ENCODE assay signal across 9 mouse cellular contexts in the genomic region with DNA sequence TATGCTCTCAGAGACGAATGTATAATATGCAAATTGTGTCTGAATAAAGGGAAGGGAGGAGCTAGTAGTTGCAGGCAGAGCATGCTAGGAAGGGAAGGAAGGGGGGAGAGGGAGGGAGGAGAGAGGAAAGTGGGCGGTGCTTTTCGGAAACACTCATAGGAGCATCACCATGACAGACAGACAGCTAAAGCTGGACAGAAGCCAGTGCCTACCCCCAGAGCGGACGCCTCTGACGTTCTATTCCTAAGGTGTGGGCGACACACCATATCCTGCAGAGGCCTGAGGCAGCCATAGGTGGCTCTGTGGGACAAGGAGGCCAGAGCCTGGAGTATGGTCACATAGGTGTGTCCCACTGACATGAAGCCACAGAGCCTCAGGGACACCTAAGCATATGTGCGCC. TPM values are rescaled to one million over a fixed set of nuclear protein-coding genes. Genes with fewer than 3 reads are reported as not detected.
DNase-seq lines count a peak whose midpoint lies in the region; ATAC-seq and TF ChIP-seq lines count a peak whose summit lies in the region.
"Had no signal": no experiment of that assay in that cellular context is flagged by ENCODE, and none has a peak within 500 bp of the region (broad histone marks: within the 10 kb centered on the region; RNA-seq: fewer than 3 reads in every experiment).

No protein-coding gene starts in this region.

- no peak overlapping the region for H3K4me2 ChIP-seq in hindbrain, embryonic 15.5 days
- no peak overlapping the region for H3K4me2 ChIP-seq in hindbrain, embryonic 11.5 days (replicated peaks; ENCODE audit: low read depth, low read length)

- H3K4me1 ChIP-seq in hindbrain, embryonic 15.5 days (replicated peaks): peaks cover 62% of the 10 kb centered on the region
- H3K4me1 ChIP-seq in hindbrain, embryonic 11.5 days (replicated peaks; ENCODE audit: control insufficient read depth, insufficient read depth, low read length): no peaks in the 10 kb centered on the region
- peaks cover 5% of the 10 kb centered on the region; the same call in 1 of the 2 replicates for H3K4me1 ChIP-seq in bone marrow, adult 2 months (ENCODE audit: control insufficient read depth, insufficient read depth, low read length)

- no peaks in the 10 kb centered on the region for H3K9me3 ChIP-seq in hindbrain, embryonic 15.5 days
- no peaks in the 10 kb centered on the region for H3K9me3 ChIP-seq in hindbrain, embryonic 11.5 days (ENCODE audit: control insufficient read depth, low read length)

- 76% methylated on average over 8 of the region's 8 CpGs for WGBS in hindbrain, embryonic 15.5 days
- 78% methylated on average over 8 of the region's 8 CpGs for WGBS in hindbrain, embryonic 11.5 days
- WGBS in bone marrow, adult 2 months: 12% methylated on average over 8 of the region's 8 CpGs

- H3K9ac ChIP-seq in hindbrain, embryonic 15.5 days: no peak overlapping the region
- H3K9ac ChIP-seq in hindbrain, embryonic 11.5 days (ENCODE audit: low read depth, low read length): no peak overlapping the region

- no peaks in the 10 kb centered on the region for H3K27me3 ChIP-seq in hindbrain, embryonic 15.5 days
- no peaks in the 10 kb centered on the region for H3K27me3 ChIP-seq in hindbrain, embryonic 11.5 days (ENCODE audit: control insufficient read depth, insufficient read depth, low read length)
- H3K27me3 ChIP-seq: Patski had no signal

- no peak for DNase-seq in hindbrain, embryonic 11.5 days (ENCODE audit: low spot score)
- DNase-seq in 416B (ENCODE audit: low read depth): peak; percentile 94
- DNase-seq in lung, postnatal 10 days: peak; percentile 75
- no peak for DNase-seq in thymus, adult 18-20 months
- DNase-seq in adrenal gland, adult 18-20 months (ENCODE audit: low spot score in 2 of 2): no peak
- DNase-seq: layer of hippocampus, adult 9-11 months had no signal

- no peak for TF ChIP-seq POLR2A in bone marrow, adult 2 months (IDR thresholded peaks at IDR 0.05; ENCODE audit: borderline replicate concordance, control insufficient read depth, low read depth, low read length)

- 0 out of 2 replicates have a peak overlapping the region, but pooled peaks have one; percentile 52 for H3K27ac ChIP-seq in hindbrain, embryonic 15.5 days (replicated peaks)
- H3K27ac ChIP-seq in hindbrain, embryonic 11.5 days (ENCODE audit: low read depth, low read length): no peak overlapping the region
- H3K27ac ChIP-seq in bone marrow, adult 2 months (ENCODE audit: control insufficient read depth, insufficient read depth, low read depth, low read length, poor library complexity): peak overlapping the region; percentile 84

- TF ChIP-seq CTCF in bone marrow, adult 2 months (IDR thresholded peaks at IDR 0.05; ENCODE audit: control insufficient read depth, insufficient read depth, low read length): no peak

- ATAC-seq in hindbrain, embryonic 15.5 days (ENCODE audit: low FRiP score, low read depth): no peak
- ATAC-seq in hindbrain, embryonic 11.5 days (ENCODE audit: low FRiP score): no peak
- ATAC-seq: Patski had no signal

- H3K36me3 ChIP-seq in hindbrain, embryonic 15.5 days: no peaks in the 10 kb centered on the region
- H3K36me3 ChIP-seq in hindbrain, embryonic 11.5 days (ENCODE audit: control insufficient read depth, insufficient read depth, low read length): no peaks in the 10 kb centered on the region

- no peak overlapping the region for H3K4me3 ChIP-seq in hindbrain, embryonic 15.5 days
- no peak overlapping the region for H3K4me3 ChIP-seq in hindbrain, embryonic 11.5 days (ENCODE audit: low read depth, low read length)
- H3K4me3 ChIP-seq in bone marrow, adult 2 months (replicated peaks; ENCODE audit: control insufficient read depth, low read depth, low read length): peak overlapping the region; percentile 75

RNA-seq across cellular contexts. Expression of gene Aatk, which starts 6.5 kb away (rescaled TPM):
- polyA plus RNA-seq in hindbrain, embryonic 15.5 days (2015; fragmentation: Nextera tagmentation; extraction: Ambion mirVana): 45.7 and 47.5 TPM in 2 replicates
- polyA plus RNA-seq in hindbrain, embryonic 11.5 days (2014; fragmentation: Nextera tagmentation; extraction: Ambion mirVana): 1.9 TPM in 2 replicates
- polyA plus RNA-seq in bone marrow, adult 2 months (2011; ENCODE audit: insufficient read depth, insufficient read length, low replicate concordance, missing spikeins): 8.4 and 15.7 TPM in 2 replicates
- 10 to 100 TPM; 10.3 to 22.0 TPM for total RNA-seq in adrenal gland, adult 18-20 months (2021)

RNA-seq across cellular contexts. Expression of gene Cep131, which starts 46.2 kb away (rescaled TPM):
- polyA plus RNA-seq in hindbrain, embryonic 15.5 days (2015; fragmentation: Nextera tagmentation; extraction: Ambion mirVana): 31.0 and 32.9 TPM in 2 replicates
- 24.2 and 24.6 TPM in 2 replicates for polyA plus RNA-seq in hindbrain, embryonic 11.5 days (2014; fragmentation: Nextera tagmentation; extraction: Ambion mirVana)
- 14.3 and 19.8 TPM in 2 replicates for polyA plus RNA-seq in bone marrow, adult 2 months (2011; ENCODE audit: insufficient read depth, insufficient read length, low replicate concordance, missing spikeins)
- total RNA-seq in adrenal gland, adult 18-20 months (2021): 10 to 100 TPM; 11.7 to 90.0 TPM

RNA-seq across cellular contexts. Expression of gene Tepsin, which starts 58.1 kb away (rescaled TPM):
- polyA plus RNA-seq in hindbrain, embryonic 15.5 days (2015; fragmentation: Nextera tagmentation; extraction: Ambion mirVana): 22.0 and 25.5 TPM in 2 replicates
- polyA plus RNA-seq in hindbrain, embryonic 11.5 days (2014; fragmentation: Nextera tagmentation; extraction: Ambion mirVana): 16.9 and 17.6 TPM in 2 replicates
- polyA plus RNA-seq in bone marrow, adult 2 months (2011; ENCODE audit: insufficient read depth, insufficient read length, low replicate concordance, missing spikeins): 8.6 and 24.6 TPM in 2 replicates
- 10 to 100 TPM; 12.3 to 15.4 TPM for total RNA-seq in adrenal gland, adult 18-20 months (2021)

RNA-seq across cellular contexts. Expression of gene Ndufaf8, which starts 58.3 kb away (rescaled TPM):
- 56.4 and 57.9 TPM in 2 replicates for polyA plus RNA-seq in hindbrain, embryonic 15.5 days (2015; fragmentation: Nextera tagmentation; extraction: Ambion mirVana)
- polyA plus RNA-seq in hindbrain, embryonic 11.5 days (2014; fragmentation: Nextera tagmentation; extraction: Ambion mirVana): 62.8 and 67.5 TPM in 2 replicates
- polyA plus RNA-seq in bone marrow, adult 2 months (2011; ENCODE audit: insufficient read depth, insufficient read length, low replicate concordance, missing spikeins): 27.6 and 30.1 TPM in 2 replicates
- total RNA-seq in adrenal gland, adult 18-20 months (2021): 10 to 100 TPM; 54.9 to 62.9 TPM

Comparison
In these comparisons a context has a peak if more than half of its experiments do, and no peak if none do; other contexts are left out.
1. DNase-seq: peak in 416B (single experiment) and lung, postnatal 10 days (single experiment); none in hindbrain, embryonic 11.5 days (single experiment), thymus, adult 18-20 months (0 of 2) and adrenal gland, adult 18-20 months (0 of 2).